Mouse (Mus musculus) stomach, embryonic 16.5 days (tissue): ENCODE data around the gene Gjb4. TPM values are rescaled to one million over a fixed set of nuclear protein-coding genes. Genes with fewer than 3 reads are reported as not detected.
A peak's percentile ranks its signal among the peaks of the same experiment; 100 is the strongest.

ENCODE experiments used
- ATAC-seq: fragments of 200-750 bp; cut with Nextera tagmentation; 2 replicates; pipeline ENCODE4 v1.8.0; 2017; ENCODE audit warnings: moderate number of reproducible peaks, moderate TSS enrichment; ENCODE audit not compliant: insufficient read depth, low FRiP score
- H3K27ac ChIP-seq: fragments of 300-500 bp; sonication (generic); 2 replicates; pipeline ENCODE4 v1.5.1; 2014; ENCODE audit warnings: low read length
- H3K27me3 ChIP-seq: fragments of 300-500 bp; sonication (generic); 2 replicates; pipeline ENCODE4 v1.6.1; 2014; ENCODE audit warnings: low read length, control low read depth, mixed read lengths; ENCODE audit not compliant: control insufficient read depth, insufficient read depth
- H3K36me3 ChIP-seq: fragments of 300-500 bp; sonication (generic); 2 replicates; pipeline ENCODE4 v1.6.1; 2014; ENCODE audit warnings: low read length; ENCODE audit not compliant: control insufficient read depth, insufficient read depth
- H3K4me1 ChIP-seq: fragments of 300-500 bp; sonication (generic); 2 replicates; pipeline ENCODE4 v1.6.1; 2014; ENCODE audit warnings: low read length, control low read depth, mixed read lengths; ENCODE audit not compliant: control insufficient read depth, insufficient read depth
- H3K4me2 ChIP-seq: fragments of 300-500 bp; sonication (generic); 2 replicates; pipeline ENCODE4 v1.6.1; 2014; ENCODE audit warnings: low read depth, low read length, mixed read lengths
- H3K4me3 ChIP-seq: fragments of 300-500 bp; sonication (generic); replicated peaks from 2 replicates; pipeline ENCODE4 v1.5.1; 2014; ENCODE audit warnings: mild to moderate bottlenecking, low read length
- H3K9ac ChIP-seq: fragments of 300-500 bp; sonication (generic); 2 replicates; pipeline ENCODE4 v1.6.1; 2014; ENCODE audit warnings: low read length
- H3K9me3 ChIP-seq: fragments of 300-500 bp; sonication (generic); replicated peaks from 2 replicates; pipeline ENCODE4 v1.6.1; 2016; ENCODE audit warnings: low read length, control low read depth; ENCODE audit not compliant: control insufficient read depth
- WGBS: fragments of 180-500 bp; shearing (Covaris S2); extraction: QIAGEN DNeasy Blood & Tissue Kit; methylation state at CpG from one replicate; pipeline ENCODE4 v1.1.7; 2014; 5-methylcytosine and 5-hydroxymethylcytosine counted together
- polyA plus RNA-seq: library from polyadenylated mRNA; unstranded; fragments of >200 nt; fragmentation: Nextera tagmentation; extraction: Ambion mirVana; gene quantifications from 2 replicates; pipeline ENCODE4 v1.2.1, GENCODE M21; 2015

The Gjb4 gene
- polyA plus RNA-seq, 1 experiment from 2014 or later = 1.3 TPM

DNA sequence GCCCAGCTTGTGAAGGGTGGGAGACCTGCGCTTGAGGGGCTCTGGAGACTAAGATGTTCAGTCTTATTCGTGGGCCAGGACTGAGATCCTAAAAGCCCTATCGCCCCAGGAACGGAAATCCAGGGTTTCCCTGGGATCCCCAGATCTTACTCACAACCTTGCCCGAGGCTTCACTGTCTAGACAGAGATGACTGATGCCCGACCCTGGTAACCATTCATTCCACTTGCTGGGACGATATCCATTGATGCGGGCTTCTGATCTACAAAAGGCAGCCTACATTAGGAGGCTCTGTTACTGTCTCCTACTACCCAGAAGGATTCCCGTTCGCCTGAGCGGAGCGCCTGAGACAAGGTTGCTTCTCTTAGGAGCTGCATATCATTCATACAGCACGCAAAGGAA is 22.7 kb downstream of the Gjb4 start:
- H3K27ac ChIP-seq = no peak overlapping the region
- no peak overlapping the region for H3K4me3 ChIP-seq
- no peaks in the 10 kb centered on the region for H3K36me3 ChIP-seq
- H3K4me1 ChIP-seq = peaks cover 13% of the 10 kb centered on the region; the same call in 1 of the 2 replicates
- H3K9ac ChIP-seq = no peak overlapping the region
- no peak overlapping the region for H3K4me2 ChIP-seq
- H3K27me3 ChIP-seq = peaks cover 36% of the 10 kb centered on the region
- ATAC-seq = no peak
- 26% methylated on average over 13 of the region's 13 CpGs for WGBS
- no peaks in the 10 kb centered on the region for H3K9me3 ChIP-seq

DNA sequence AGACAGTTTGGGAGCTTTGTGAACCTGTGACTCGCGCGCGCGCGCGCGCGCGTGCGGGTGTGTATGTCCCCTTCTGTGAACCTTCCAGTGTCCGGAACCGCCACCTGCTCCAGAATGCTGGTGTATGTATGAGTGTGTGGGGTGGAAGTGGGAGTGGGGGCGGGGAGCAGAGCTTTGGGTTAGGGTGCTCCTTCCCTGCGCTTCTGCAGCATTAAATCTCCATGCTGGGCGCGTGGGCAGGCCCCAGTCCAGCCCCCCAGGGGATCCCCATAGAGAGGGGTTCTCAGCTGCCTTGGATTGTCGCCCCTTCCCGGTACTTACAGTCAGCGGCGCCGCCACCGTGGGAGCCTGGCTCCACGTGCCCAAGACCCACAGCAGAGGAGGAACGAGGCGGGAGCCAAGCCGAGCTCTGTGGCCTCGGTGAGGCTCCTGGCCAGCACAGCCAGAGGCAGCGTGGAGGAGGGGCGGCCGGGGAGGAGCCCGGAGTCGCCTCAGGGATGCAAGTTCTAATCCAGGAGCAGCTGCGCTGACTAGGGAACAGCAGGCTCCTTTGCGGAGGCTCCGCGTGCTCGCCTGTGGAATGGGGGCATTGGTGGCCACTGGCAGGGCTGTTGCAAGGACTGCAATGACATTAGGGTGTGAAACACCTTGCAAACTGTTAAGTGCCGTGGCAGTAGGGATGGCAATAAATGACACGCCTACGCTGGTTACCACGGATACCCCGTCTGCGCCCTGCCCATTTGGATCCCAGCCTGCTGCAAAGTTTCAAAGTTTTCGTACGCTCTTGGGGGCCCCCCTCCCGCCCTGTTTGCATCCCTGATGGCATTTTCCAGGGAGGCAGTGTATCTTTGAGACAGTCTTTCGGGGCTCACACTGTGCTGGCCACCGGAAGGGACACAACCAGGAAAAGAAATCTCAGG is 23.4 kb downstream of the Gjb4 start, which contains the start of gene Gjb3:
Gene Gjb3, minus strand, starts transcription at position 664 of the 920 bp plus-strand sequence.
- peak within 1 kb of the TSS; percentile 41 for H3K4me2 ChIP-seq
- peak within 1 kb of the TSS; percentile 38 for H3K4me3 ChIP-seq
- H3K9me3 ChIP-seq = no peaks in the 10 kb centered on the region
- H3K4me1 ChIP-seq = peaks cover 13% of the 10 kb centered on the region; the same call in 1 of the 2 replicates
- peaks cover 36% of the 10 kb centered on the region for H3K27me3 ChIP-seq
- no peaks in the 10 kb centered on the region for H3K36me3 ChIP-seq
- H3K27ac ChIP-seq = peak within 1 kb of the TSS; percentile 29; the same call in 1 of the 2 replicates
- peak within 1 kb of the TSS; percentile 55 for H3K9ac ChIP-seq
- 2% methylated on average over 48 of the region's 49 CpGs for WGBS
- no peak for ATAC-seq

DNA sequence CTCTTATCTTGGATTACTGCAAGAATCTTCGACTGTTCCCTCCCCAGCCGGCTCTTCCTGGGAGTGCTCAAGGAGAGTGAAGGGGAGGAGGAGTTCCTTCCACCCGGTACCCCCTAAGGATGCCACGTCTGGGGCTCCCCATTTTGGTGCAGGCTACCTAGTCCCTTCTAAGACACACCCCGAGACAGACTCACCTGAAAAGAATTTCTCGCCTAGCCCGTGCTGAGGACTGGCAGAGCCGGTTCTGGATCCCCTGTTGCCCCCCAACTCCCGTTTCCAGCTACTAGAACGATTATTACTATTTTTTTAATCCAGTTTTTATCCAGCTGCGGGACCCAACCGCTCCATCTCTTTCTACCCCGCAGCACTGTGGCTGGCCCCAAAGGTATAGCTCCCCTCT is 24.1 kb downstream of the Gjb4 start:
- H3K9me3 ChIP-seq = no peaks in the 10 kb centered on the region
- H3K4me2 ChIP-seq = peak overlapping the region; percentile 41
- WGBS = 1% methylated on average over 13 of the region's 13 CpGs
- H3K9ac ChIP-seq = peak overlapping the region; percentile 55
- peaks cover 13% of the 10 kb centered on the region; the same call in 1 of the 2 replicates for H3K4me1 ChIP-seq
- no peaks in the 10 kb centered on the region for H3K36me3 ChIP-seq
- peak overlapping the region; percentile 29; the same call in 1 of the 2 replicates for H3K27ac ChIP-seq
- H3K4me3 ChIP-seq = peak overlapping the region; percentile 38
- no peak for ATAC-seq
- peaks cover 36% of the 10 kb centered on the region for H3K27me3 ChIP-seq

DNA sequence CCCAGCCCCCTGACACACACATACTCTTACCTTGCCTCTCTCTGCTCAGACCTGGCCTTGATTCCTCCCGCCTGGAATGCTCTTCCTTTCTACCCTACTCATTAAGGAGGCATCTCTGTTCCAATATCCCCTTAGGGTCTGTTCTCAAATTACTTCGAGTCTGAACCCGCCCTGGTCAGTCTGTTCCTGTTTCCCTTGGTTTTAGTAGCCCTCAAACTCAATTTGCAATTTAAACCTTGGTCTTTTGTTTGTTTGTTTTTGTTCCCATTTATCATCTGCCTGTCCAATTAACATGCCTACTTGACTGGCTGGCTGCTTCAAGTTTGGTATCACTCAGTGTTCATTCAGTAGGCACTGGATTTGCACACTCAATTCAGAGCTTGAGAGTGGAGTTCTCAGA is 24.8 kb downstream of the Gjb4 start:
- H3K4me2 ChIP-seq = peak overlapping the region; percentile 41; the same call in 1 of the 2 replicates
- WGBS = 9% methylated on average over 3 of the region's 3 CpGs
- H3K9me3 ChIP-seq = no peaks in the 10 kb centered on the region
- no peak overlapping the region for H3K27ac ChIP-seq
- H3K4me1 ChIP-seq = peaks cover 13% of the 10 kb centered on the region; the same call in 1 of the 2 replicates
- no peak overlapping the region for H3K4me3 ChIP-seq
- no peak for ATAC-seq
- H3K36me3 ChIP-seq = no peaks in the 10 kb centered on the region
- peaks cover 36% of the 10 kb centered on the region for H3K27me3 ChIP-seq
- no peak overlapping the region for H3K9ac ChIP-seq

DNA sequence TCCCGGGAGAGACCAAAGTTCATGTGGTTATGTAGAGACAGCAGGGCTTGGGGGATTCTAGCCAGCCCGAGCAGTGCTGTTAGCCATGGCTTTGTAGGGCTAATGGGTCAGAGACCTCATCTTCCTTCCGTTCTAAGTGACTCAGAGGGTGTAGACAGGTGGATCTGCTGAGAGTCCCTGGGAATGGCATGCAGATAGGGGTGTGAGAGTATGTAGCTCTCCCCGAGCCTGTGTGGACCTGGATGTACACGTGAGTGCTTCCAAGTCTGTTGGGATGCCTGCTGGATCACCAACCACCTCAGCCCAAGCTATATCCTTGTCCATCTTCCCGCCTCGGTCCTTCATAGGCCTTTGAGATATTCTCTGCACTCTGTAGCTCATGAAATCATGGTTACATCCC is 25.5 kb downstream of the Gjb4 start:
- H3K9ac ChIP-seq = no peak overlapping the region
- peaks cover 13% of the 10 kb centered on the region; the same call in 1 of the 2 replicates for H3K4me1 ChIP-seq
- H3K36me3 ChIP-seq = no peaks in the 10 kb centered on the region
- H3K9me3 ChIP-seq = no peaks in the 10 kb centered on the region
- no peak for ATAC-seq
- H3K27ac ChIP-seq = no peak overlapping the region
- no peak overlapping the region for H3K4me3 ChIP-seq
- 57% methylated on average over 7 of the region's 7 CpGs for WGBS
- peaks cover 36% of the 10 kb centered on the region for H3K27me3 ChIP-seq
- H3K4me2 ChIP-seq = no peak overlapping the region

DNA sequence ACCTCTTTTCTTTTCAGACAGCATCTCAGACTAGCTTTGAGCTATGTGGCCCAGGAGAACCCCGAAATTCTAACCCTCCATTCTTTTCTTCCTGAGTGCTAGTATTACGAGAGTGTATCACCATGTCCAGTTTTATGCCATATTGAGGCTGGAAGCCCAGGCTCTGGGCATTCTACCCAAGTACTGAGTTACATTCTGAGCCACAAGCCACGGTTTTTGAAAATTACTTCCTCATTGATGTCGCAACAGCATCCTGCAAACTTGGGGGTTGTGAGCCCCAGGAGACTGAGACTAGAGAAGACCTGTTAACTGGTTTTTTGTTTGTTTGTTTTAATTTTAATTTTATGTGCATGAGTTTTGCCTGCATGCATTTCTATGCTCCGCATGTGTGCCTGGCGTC is 26.1 kb downstream of the Gjb4 start:
- H3K27me3 ChIP-seq = peaks cover 36% of the 10 kb centered on the region

DNA sequence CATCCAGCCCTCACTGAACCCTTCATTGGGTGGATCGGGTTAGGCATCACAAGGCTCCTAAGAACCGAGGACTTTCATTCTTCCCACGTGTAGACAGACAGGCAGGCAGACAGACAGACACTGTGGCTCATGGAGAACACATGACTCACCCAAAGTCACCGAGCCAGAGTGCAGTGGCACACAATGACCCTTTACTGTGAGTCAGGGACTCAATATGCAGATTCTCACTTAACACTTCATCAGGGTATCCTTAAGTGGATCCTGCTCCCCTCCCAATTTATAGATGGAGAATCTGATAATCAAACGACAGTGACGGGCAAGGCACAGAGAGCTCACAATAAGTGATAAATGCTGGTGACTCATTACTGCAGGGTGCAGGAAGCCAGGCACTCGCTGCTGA is 26.6 kb downstream of the Gjb4 start:
- H3K4me3 ChIP-seq = no peak overlapping the region
- H3K4me2 ChIP-seq = no peak overlapping the region
- H3K36me3 ChIP-seq = no peaks in the 10 kb centered on the region
- no peak for ATAC-seq
- peaks cover 34% of the 10 kb centered on the region for H3K27me3 ChIP-seq
- no peak overlapping the region for H3K27ac ChIP-seq
- H3K4me1 ChIP-seq = peaks cover 13% of the 10 kb centered on the region; the same call in 1 of the 2 replicates
- no peak overlapping the region for H3K9ac ChIP-seq
- WGBS = 44% methylated on average over 7 of the region's 7 CpGs
- H3K9me3 ChIP-seq = no peaks in the 10 kb centered on the region

More for the DNA sequence above, 26.1 kb downstream of the Gjb4 start:
- peaks cover 13% of the 10 kb centered on the region; the same call in 1 of the 2 replicates for H3K4me1 ChIP-seq
- 0 out of 2 replicates have a peak overlapping the region, but pooled peaks have one; percentile 12 for H3K27ac ChIP-seq
- ATAC-seq = no peak
- no peaks in the 10 kb centered on the region for H3K36me3 ChIP-seq
- H3K4me3 ChIP-seq = no peak overlapping the region
- WGBS = 64% methylated on average over 6 of the region's 6 CpGs
- no peak overlapping the region for H3K4me2 ChIP-seq
- H3K9me3 ChIP-seq = no peaks in the 10 kb centered on the region
- H3K9ac ChIP-seq = no peak overlapping the region

DNA sequence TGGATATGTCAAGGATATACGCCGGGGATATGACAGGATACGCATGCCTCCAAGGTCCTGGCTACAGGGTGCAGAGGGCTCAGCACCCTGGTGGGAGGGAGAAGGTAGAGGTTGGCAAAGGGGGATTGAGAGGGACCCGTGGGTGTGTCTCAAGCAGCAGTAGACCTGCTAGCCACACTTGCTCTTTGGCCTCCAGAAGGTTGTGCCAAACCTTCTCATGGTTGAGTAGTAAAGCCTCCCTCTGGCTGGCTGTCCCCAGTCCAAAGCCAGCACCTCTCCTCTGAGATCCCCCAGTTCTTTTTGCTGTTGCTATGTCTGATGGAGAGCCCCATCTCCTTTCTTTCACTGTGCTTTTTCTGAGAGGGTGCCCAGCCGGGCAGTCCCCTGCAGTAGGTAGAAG is 28.6 kb downstream of the Gjb4 start:
- Histone ChIP-seq H3K36me3 (no peaks in the 10 kb centered on the region), H3K9ac (no peak overlapping the region), H3K4me2 (no peak overlapping the region), H3K27me3 (peaks cover 15% of the 10 kb centered on the region), H3K9me3 (no peaks in the 10 kb centered on the region), H3K4me3 (no peak overlapping the region), H3K27ac (no peak overlapping the region), H3K4me1 (peaks cover 3% of the 10 kb centered on the region; the same call in 1 of the 2 replicates)
- 75% methylated on average over 5 of the region's 5 CpGs for WGBS
- ATAC-seq = no peak

DNA sequence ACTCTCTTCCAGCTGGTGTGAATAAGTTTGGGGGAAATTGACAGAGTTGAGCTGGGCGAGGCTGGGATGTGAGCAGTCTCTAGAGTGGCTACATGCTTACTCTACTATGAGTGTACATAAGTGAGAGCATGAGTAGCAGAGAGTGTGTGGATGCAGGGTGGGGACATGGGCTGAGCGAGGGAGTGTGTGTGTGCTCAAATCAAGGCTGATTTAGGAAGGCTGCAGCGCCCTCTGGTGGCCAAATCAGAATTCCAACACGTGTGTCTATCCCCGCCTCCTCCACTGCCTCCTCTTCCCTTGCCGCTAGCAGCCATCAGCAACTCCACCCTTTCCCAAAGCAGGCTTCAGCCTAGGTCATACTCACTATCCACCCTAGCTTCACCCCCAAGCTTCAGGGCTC is 29.1 kb downstream of the Gjb4 start:
- Histone ChIP-seq H3K4me2 (no peak overlapping the region), H3K36me3 (no peaks in the 10 kb centered on the region), H3K4me1 (peaks cover 2% of the 10 kb centered on the region; the same call in 1 of the 2 replicates), H3K4me3 (no peak overlapping the region), H3K27ac (no peak overlapping the region), H3K9me3 (no peaks in the 10 kb centered on the region), H3K27me3 (peaks cover 10% of the 10 kb centered on the region), H3K9ac (no peak overlapping the region)
- peak; percentile 80 for ATAC-seq
- WGBS = 5% methylated on average over 6 of the region's 6 CpGs
